Comparison of ENCODE assay signal across 8 mouse cellular contexts in the genomic region with DNA sequence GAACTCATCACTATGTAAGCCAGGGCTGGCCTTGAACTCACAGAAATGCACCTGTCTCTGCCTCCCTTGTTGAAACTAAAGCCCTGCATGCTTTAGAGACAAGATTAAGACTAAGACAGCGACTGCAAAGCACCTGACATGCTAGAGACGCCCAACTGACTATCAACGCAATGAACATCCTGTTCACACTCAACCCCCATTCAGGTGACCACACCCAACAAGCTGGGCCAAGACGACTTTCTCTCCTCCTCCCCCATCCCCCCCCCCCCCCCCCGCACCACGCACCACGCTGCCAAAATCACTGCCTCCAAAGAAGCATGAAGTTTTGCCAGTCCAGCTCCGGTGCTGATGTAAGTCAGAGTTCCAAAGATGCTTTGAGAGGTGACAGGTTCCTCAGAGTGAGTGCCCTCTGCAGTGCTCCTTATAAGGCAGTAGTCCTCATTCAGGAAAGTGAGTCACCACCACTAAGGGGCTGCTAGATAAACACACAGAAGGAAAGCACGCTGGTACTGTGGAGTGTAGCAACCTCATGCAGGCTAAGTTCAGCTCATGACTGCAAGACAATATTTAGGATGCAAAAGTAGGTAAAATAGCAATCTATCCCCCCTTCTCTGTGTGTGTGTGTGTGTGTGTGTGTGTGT. TPM values are rescaled to one million over a fixed set of nuclear protein-coding genes. Genes with fewer than 3 reads are reported as not detected.
A peak's percentile ranks its signal among the peaks of the same experiment; 100 is the strongest.
DNase-seq lines count a peak whose midpoint lies in the region; ATAC-seq and TF ChIP-seq lines count a peak whose summit lies in the region.

No protein-coding gene starts in this region.

- TF ChIP-seq CTCF in left cerebral cortex, adult 2 months (IDR thresholded peaks at IDR 0.05): no peak

- intact Hi-C loops in left cerebral cortex, adult 2 months (cut with DNase I): no loop called here
- intact Hi-C loops in left cerebral cortex, postnatal 14 days (cut with DNase I): no loop called here

- peak; percentile 84 for ATAC-seq in inflammation-experienced regulatory T-cells, adult 6 months

- no peak for DNase-seq in left cerebral cortex, adult 2 months (ENCODE audit: extremely low spot score in 1 of 2, low spot score in 2 of 2)
- no peak for DNase-seq in left cerebral cortex, postnatal 14 days (ENCODE audit: low spot score in 2 of 2)
- DNase-seq in brain, adult 2 months (ENCODE audit: low read depth, low spot score): peak; percentile 78
- peak; percentile 85 for DNase-seq in naive thymus-derived CD4-positive, alpha-beta T cell, adult 2 months (ENCODE audit: low read depth)
- no peak for DNase-seq in testis, postnatal 10 days (ENCODE audit: low spot score)
- no peak for DNase-seq in kidney, postnatal 4 days
- DNase-seq in embryo, embryonic 9.5 days (ENCODE audit: extremely low spot score): no peak

- H3K27ac ChIP-seq in left cerebral cortex, adult 2 months: peak overlapping the region; percentile 93

- H3K4me3 ChIP-seq in left cerebral cortex, adult 2 months: no peak overlapping the region

RNA-seq across cellular contexts. Expression of gene Ier5, which starts 59.2 kb away (rescaled TPM):
- 10 to 100 TPM; 60.4 to 75.1 TPM for total RNA-seq in left cerebral cortex, adult 2 months (2021)
- total RNA-seq in left cerebral cortex, postnatal 14 days (2021): 10 to 100 TPM; 36.8 to 37.1 TPM
- 10 to 100 TPM in 1 of 3 experiments, 1 to 10 TPM in 2; 6.6 to 12.8 (median 7.5) TPM for polyA plus RNA-seq in inflammation-experienced regulatory T-cells, adult 6 months (2017; shearing (Covaris generic))

Comparison
In these comparisons a context has a peak if more than half of its experiments do, and no peak if none do; other contexts are left out.
1. DNase-seq: peak in brain, adult 2 months (single experiment) and naive thymus-derived CD4-positive, alpha-beta T cell, adult 2 months (single experiment); none in left cerebral cortex, adult 2 months (0 of 2), left cerebral cortex, postnatal 14 days (0 of 2), testis, postnatal 10 days (single experiment), kidney, postnatal 4 days (0 of 2) and embryo, embryonic 9.5 days (single experiment).